Mouse (Mus musculus) stomach, embryonic 14.5 days (tissue): ENCODE data around the gene Fosl2. TPM values are rescaled to one million over a fixed set of nuclear protein-coding genes. Genes with fewer than 3 reads are reported as not detected.

Experiments used
- ATAC-seq: fragments of 200-750 bp; cut with Nextera tagmentation; 2 replicates; pipeline ENCODE4 v1.8.0; 2017; ENCODE audit warnings: low read depth, moderate TSS enrichment; ENCODE audit not compliant: insufficient number of reproducible peaks, insufficient read depth, low FRiP score
- H3K27ac ChIP-seq: fragments of 300-500 bp; sonication (generic); 2 replicates; pipeline ENCODE4 v1.5.1; 2014; ENCODE audit warnings: mild to moderate bottlenecking, low read length, moderate library complexity, mixed read lengths
- H3K27me3 ChIP-seq: fragments of 300-500 bp; sonication (generic); 2 replicates; pipeline ENCODE4 v1.6.1; 2014; ENCODE audit warnings: low read length, control low read depth, mixed read lengths; ENCODE audit not compliant: control insufficient read depth, insufficient read depth
- H3K36me3 ChIP-seq: fragments of 300-500 bp; sonication (generic); 2 replicates; pipeline ENCODE4 v1.6.1; 2014; ENCODE audit warnings: mild to moderate bottlenecking, control low read depth, low read length, moderate library complexity, mixed read lengths; ENCODE audit not compliant: control insufficient read depth, insufficient read depth
- H3K4me1 ChIP-seq: fragments of 300-500 bp; sonication (generic); 2 replicates; pipeline ENCODE4 v1.6.1; 2014; ENCODE audit warnings: low read length, control low read depth, mixed read lengths; ENCODE audit not compliant: control insufficient read depth, insufficient read depth
- H3K4me2 ChIP-seq: fragments of 300-500 bp; sonication (generic); replicated peaks from 2 replicates; pipeline ENCODE4 v1.6.1; 2014; ENCODE audit warnings: low read depth, low read length, control low read depth
- H3K4me3 ChIP-seq: fragments of 300-500 bp; sonication (generic); 2 replicates; pipeline ENCODE4 v1.5.1; 2014; ENCODE audit warnings: low read depth, low read length, control low read depth
- H3K9ac ChIP-seq: fragments of 300-500 bp; sonication (generic); replicated peaks from 2 replicates; pipeline ENCODE4 v1.6.1; 2014; ENCODE audit warnings: low read depth, mild to moderate bottlenecking, control low read depth, low read length, moderate library complexity, mixed read lengths
- H3K9me3 ChIP-seq: fragments of 300-500 bp; sonication (generic); 2 replicates; pipeline ENCODE4 v1.6.1; 2016; ENCODE audit warnings: low read depth, low read length, control low read depth; ENCODE audit not compliant: control insufficient read depth
- WGBS: fragments of 180-500 bp; shearing (Covaris S2); extraction: QIAGEN DNeasy Blood & Tissue Kit; methylation state at CpG from one replicate; pipeline ENCODE4 v1.1.7; 2014; 5-methylcytosine and 5-hydroxymethylcytosine counted together
- polyA plus RNA-seq: library from polyadenylated mRNA; unstranded; fragments of >200 nt; fragmentation: Nextera tagmentation; extraction: Ambion mirVana; gene quantifications from 2 replicates; pipeline ENCODE4 v1.2.1, GENCODE M21; 2014

Fosl2 gene
- polyA plus RNA-seq, 1 experiment from 2014 or later, result 15.8 TPM

DNA sequence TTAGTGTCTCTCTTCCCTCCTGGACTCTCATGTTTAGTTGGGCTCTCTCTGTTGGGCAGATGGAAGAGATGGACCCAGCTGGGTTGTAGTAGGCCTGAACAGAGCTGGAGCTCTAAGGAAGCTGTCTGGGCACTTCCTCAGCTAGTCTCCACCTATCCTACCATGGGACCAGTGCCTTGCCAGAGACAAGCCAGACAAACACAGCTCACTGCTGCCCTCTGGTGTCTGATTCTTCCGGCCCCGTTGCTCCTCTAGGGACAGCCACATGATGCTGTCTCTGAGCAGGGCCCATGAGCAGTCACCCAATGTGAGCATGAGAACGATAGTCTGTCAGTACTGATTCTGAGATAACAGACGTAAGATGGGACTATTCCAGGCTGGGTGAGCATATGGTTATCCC is 62.1 kb downstream of the Fosl2 start:
- no peaks in the 10 kb centered on the region for H3K36me3 ChIP-seq
- no peak overlapping the region for H3K27ac ChIP-seq
- H3K9me3 ChIP-seq, result no peaks in the 10 kb centered on the region
- no peaks in the 10 kb centered on the region for H3K4me1 ChIP-seq
- WGBS, result 15% methylated on average over 4 of the region's 4 CpGs
- no peak overlapping the region for H3K4me2 ChIP-seq
- ATAC-seq, result peak; percentile 70; the same call in 1 of the 2 replicates
- no peak overlapping the region for H3K9ac ChIP-seq
- H3K27me3 ChIP-seq, result no peaks in the 10 kb centered on the region
- no peak overlapping the region for H3K4me3 ChIP-seq

DNA sequence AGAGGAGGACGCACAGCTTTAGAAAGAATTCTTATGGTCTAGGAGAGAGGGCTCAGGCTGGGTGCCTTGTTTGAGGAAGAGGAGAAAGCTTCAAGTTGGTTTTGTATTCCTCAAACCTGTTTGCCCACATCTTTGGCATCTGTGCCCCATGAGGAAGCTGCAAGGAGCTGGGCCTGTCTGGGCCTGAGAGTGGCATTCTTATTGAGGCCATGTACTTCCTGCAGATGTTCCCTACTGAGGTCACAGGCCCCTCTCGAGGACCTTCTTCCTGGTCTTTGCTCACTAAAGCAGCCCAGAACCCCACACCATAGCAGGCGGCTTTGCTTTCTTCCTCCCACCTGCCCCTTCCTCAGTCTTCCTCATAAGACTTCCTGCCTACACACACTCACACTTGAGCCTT is 63.5 kb downstream of the Fosl2 start:
- Histone ChIP-seq H3K9me3 (no peaks in the 10 kb centered on the region), H3K27me3 (no peaks in the 10 kb centered on the region), H3K4me1 (no peaks in the 10 kb centered on the region), H3K36me3 (no peaks in the 10 kb centered on the region), H3K4me3 (no peak overlapping the region), H3K27ac (no peak overlapping the region), H3K9ac (no peak overlapping the region), H3K4me2 (no peak overlapping the region)
- 65% methylated on average over 3 of the region's 3 CpGs for WGBS
- no peak for ATAC-seq

DNA sequence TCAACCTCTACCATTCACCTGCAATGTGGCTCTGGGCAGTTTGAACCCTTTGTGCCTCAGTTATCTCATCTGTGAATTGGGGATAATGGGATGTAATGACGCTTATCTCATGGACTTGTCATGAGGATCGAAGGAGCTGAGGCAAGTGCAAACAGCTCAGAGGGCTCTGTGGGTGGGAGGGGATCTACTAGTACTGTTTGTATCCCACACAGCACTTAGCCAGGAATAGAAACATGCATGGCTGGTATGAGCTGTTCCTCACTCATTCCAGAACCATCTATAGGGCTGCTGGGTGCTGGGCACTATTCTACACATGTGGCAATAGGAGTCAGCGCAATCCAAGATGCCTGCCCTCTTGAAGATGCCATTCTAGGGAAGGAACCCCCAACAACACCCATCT is 64.0 kb downstream of the Fosl2 start:
- Histone ChIP-seq H3K4me2 (no peak overlapping the region), H3K9me3 (no peaks in the 10 kb centered on the region), H3K27ac (no peak overlapping the region), H3K36me3 (no peaks in the 10 kb centered on the region), H3K4me1 (no peaks in the 10 kb centered on the region), H3K27me3 (no peaks in the 10 kb centered on the region), H3K9ac (no peak overlapping the region), H3K4me3 (no peak overlapping the region)
- ATAC-seq, result no peak
- WGBS, result 87% methylated on average over 3 of the region's 3 CpGs

DNA sequence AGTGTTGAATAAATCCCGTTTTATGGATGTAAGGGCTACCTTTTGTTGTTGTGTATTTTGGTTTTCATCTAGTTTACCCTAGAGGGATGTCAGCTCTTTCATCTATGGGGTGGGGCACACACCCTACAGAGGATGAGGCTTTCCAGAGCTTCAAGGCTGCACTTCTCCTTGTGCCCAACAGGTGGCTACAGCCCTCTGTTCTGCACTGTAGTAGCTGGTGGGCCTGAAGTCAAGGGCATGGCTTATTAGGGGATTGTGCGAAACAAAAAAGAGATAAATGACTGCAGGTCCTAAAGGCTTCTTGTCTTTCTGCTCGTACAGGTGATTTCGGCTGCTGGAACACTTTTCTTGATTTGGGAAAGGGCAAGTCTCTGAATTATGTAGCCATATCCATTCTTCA is 69.1 kb downstream of the Fosl2 start:
- no peak overlapping the region for H3K9ac ChIP-seq
- WGBS, result 65% methylated on average over 4 of the region's 4 CpGs
- no peak overlapping the region for H3K4me3 ChIP-seq
- H3K9me3 ChIP-seq, result no peaks in the 10 kb centered on the region
- H3K36me3 ChIP-seq, result no peaks in the 10 kb centered on the region
- H3K4me1 ChIP-seq, result no peaks in the 10 kb centered on the region
- H3K27ac ChIP-seq, result no peak overlapping the region
- H3K4me2 ChIP-seq, result no peak overlapping the region
- no peak for ATAC-seq
- H3K27me3 ChIP-seq, result no peaks in the 10 kb centered on the region

DNA sequence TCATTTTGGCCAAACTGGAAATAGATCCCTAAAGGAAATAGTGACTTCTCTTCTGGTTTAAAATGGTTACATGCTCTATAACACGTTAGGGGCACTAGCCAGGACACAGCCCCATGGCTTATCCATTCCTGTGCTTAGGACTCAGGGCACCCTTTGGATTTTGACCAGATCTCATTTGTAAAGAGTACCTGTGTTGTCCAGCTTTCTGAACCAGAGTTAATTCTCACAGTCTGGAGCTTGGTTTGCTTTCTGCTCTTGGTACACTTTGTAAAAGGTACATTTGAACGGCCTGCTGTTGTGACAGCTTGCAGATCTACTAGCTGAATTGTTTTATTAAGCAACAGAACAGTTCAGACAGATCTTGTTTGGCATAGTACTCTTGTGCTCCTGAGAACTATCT is 71.1 kb downstream of the Fosl2 start:
- Histone ChIP-seq H3K4me2 (no peak overlapping the region), H3K4me1 (no peaks in the 10 kb centered on the region), H3K27me3 (no peaks in the 10 kb centered on the region), H3K9me3 (no peaks in the 10 kb centered on the region), H3K27ac (no peak overlapping the region), H3K9ac (no peak overlapping the region), H3K4me3 (no peak overlapping the region), H3K36me3 (no peaks in the 10 kb centered on the region)
- WGBS, result 66% methylated on average over 2 of the region's 2 CpGs
- ATAC-seq, result no peak

Other genes with a start within 250 kb of the Fosl2 start
- gene Plb1, start 96.9 kb downstream of the Fosl2 start, polyA plus RNA-seq, result 0.42 and 1.0 TPM in 2 replicates